Mouse (Mus musculus) lung, adult 2 months (tissue): Measurements from ENCODE around the gene Aurka.

Source experiments
- CTCF ChIP-seq: fragments of 200-500 bp; IDR thresholded peaks from 2 replicates; pipeline ENCODE4 v1.5.1; 2011; ENCODE audit warnings: mild to moderate bottlenecking, low read length, control low read depth; ENCODE audit not compliant: insufficient read depth
- POLR2A ChIP-seq: fragments of 200-500 bp; IDR thresholded peaks from 2 replicates; pipeline ENCODE4 v1.6.1; 2011; ENCODE audit warnings: low read depth, mild to moderate bottlenecking, control low read depth, low read length, borderline replicate concordance; ENCODE audit errors: extremely low read depth

- TF ChIP-seq CTCF = no peak
- no peak for TF ChIP-seq POLR2A
Measured at GRCm38 (mm10) chr2:172348297-172348950, 21.9 kb downstream of the Aurka start.
